Mouse (Mus musculus): ENCODE data around the gene Lbh.

GRCm38 (mm10) chr17:72926994-72927393 is 8.9 kb downstream of the Lbh start:
- no peak for TF ChIP-seq EP300 (IDR thresholded peaks at IDR 0.05; ENCODE audit: low read depth)
- no peak for TF ChIP-seq CTCF (IDR thresholded peaks at IDR 0.05; ENCODE audit: low read depth)
